Mouse (Mus musculus) left cerebral cortex, postnatal 25 days (tissue): Measurements from ENCODE around the gene Arhgef25. TPM values are rescaled to one million over a fixed set of nuclear protein-coding genes. Genes with fewer than 3 reads are reported as not detected.

ENCODE experiments used
- DNase-seq, 2 experiments: peaks; one replicate each; pipeline ENCODE4 v3.0.0; 2022; ENCODE audit warnings: low spot score in 2 of 2, mixed read lengths in 1 of 2
- intact Hi-C: fragments of 180-260 bp; cut with DNase I; formaldehyde crosslinking; loops from one replicate; pipeline ENCODE4 v1.15.1; 2025
- total RNA-seq, 2 experiments: library from RNA; stranded (reverse); gene quantifications; 2 replicates each; pipeline ENCODE4 v1.2.3; 2021

The Arhgef25 gene
- total RNA-seq, result 100 to 1,000 TPM; 142 to 156 TPM

DNA sequence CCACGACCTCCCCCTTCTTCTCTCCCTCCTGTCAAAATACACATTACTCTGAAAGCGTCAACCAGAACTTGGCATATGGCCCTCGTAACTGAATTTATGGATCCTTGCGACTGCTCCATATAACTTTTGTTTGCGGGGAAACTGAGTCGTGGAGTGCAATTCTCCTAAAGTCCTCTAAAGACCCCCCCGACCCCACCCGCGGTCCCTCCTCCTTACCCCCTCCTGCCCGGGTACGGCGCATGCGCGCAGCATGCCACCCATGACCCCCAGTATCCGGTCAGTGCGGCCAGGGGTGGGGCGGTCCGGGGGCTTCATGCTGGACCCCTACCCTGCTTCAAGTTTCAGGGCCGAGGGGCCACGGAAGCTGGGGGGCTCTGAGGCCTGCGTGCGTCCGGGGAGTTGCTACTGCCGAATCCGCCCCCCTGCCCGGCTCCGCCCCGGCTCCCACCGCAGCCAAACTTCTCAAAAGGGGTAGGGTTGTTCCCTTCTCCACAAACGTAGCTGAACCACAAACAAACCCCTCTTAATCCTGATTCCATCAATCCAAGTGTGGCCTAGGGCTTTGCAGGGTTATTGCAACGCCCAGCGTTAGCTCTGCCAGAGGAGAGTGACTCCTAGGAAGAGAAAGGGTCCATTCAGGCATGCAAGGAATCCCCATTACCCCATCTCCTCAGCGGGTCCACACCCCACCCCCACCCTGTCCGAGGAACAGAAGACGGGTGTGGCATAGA is at the start of gene Arhgef25:
Gene Arhgef25 (minus strand): TSS at position 433 of the 731 bp plus-strand sequence.
- no peak for DNase-seq
- intact Hi-C loops, result no loop called here

DNA sequence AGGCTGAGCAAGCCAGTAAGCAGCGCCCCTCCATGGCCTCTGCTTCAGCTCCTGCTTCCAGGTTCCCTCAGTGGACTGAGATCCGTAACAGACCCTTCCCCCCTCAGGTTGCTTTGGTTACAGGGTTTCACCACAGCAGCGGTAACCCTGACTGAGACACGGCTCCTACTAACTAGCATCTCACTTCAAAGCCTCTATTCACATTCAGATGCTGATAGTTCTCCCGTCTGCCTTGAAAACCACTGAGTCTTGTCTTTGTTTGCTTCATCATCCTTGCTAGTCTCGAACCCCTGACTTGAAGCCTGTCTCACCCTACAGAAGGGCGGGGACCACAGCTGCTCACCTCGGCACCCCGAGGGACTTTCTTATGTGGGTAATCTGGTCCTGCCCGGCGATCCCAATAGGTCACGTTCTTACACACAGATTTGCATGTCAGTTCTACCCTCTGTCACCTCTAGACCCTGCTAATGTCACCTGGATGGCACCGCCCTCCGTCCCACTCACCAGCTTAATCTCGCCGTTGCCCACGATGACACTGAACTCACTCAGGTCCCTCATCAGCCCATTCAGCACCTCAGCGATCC is 48.5 kb upstream of the Arhgef25 start:
- DNase-seq, result no peak
- intact Hi-C loops, result no loop called here

DNA sequence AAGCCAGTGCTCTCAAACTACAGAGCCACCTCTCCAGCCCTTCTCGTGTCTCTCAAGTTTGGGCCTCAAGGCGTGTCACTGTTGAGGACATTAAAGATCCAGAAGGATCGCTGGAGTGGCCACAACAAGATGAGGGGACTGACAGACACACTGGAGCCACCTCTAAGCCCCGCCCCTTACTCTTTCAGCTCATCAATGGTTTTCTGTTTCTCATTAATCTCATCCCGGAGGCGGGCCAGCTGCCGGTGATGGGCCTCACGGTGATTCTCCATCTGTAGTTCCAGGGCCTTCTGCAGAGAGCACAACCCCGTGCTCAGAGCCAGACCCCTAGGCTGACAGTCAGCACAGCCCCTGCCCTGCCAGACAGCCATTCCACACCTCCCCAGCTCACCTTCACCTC is 46.7 kb upstream of the Arhgef25 start:
- no peak for DNase-seq
- intact Hi-C loops, result no loop called here

DNA sequence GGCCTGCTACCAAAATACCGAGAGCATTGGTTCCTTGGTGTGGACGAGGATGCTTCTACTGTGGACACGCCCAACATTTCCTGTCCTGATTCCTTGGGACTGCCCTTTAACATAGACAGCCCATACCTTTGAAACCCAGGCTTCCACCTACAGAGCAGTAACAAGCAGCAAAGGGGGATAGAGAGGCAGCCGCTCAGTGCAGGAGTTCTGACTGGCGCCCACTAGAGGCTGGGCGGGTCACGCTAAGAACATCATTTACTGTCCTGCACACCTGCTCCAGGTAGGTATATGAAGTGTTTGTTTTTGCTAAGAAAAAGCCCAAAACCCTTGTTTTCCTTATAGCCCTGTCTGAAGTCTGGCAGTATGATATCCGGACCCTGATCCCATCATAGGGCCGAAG is 43.3 kb upstream of the Arhgef25 start:
- intact Hi-C loops, result no loop called here
- no peak for DNase-seq

DNA sequence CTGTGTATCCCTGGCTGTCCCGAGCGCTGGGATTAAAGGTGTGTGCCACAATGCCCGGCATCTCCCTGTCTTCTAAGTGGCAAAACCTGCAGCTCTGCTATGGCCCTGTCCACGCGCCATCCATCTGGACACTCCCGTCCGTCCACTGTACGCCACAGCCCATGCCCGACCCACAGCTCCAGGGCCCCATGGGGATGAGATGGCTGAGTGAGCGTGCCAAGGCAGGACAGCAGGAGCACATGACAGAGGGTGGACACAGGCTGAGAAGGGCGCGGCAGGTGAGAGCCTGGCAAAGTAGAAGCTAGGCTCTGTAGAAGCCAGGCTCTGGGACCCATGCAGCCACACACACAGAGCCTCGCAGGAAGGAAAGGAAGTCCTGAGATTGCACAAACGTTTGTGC is 41.9 kb upstream of the Arhgef25 start:
- intact Hi-C loops, result no loop called here
- no peak for DNase-seq

DNA sequence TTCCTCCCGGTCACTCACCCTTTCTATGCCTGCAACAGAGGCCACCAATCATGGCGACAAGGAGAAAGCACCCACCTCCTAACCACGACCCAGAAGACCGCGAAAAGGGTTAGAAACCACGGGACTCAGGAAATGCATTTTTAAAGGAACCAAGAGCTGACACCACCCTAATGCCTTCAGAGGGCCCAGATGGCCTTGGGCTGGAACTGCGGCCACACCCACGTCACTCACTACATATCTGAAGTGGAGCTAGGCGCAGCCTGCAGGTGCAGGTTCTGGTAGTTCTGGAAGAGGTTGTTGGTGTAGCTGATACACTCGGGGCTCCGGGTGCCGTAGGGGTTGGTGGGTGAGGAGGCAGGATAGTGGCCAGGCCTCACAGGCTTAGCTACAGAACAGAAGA is 40.8 kb upstream of the Arhgef25 start:
- intact Hi-C loops, result no loop called here
- DNase-seq, result no peak

DNA sequence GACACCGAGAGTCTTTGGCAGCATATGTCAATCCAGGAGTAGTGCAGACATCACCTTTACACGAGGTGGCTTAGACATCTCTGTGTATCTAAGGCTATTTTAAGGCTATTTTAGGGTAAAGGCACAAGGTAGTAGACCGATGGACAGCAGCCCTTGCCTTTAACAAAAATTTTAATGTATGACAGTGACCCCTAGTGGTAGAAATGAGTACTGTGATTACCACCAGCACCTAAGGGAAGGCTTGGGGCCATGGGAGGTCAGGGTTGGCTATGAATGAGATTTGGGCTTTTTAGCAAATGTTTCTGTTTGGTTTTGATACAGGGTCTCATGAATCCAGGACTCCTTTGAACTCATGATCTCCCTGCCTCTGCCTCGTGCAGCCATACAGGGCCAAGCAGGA is 39.0 kb upstream of the Arhgef25 start:
- DNase-seq, result peak; percentile 61 to 74
- intact Hi-C loops, result loop anchor here (2.0 kb wide), 1 partner anchor 52 kb away; no protein-coding TSS in a partner anchor

DNA sequence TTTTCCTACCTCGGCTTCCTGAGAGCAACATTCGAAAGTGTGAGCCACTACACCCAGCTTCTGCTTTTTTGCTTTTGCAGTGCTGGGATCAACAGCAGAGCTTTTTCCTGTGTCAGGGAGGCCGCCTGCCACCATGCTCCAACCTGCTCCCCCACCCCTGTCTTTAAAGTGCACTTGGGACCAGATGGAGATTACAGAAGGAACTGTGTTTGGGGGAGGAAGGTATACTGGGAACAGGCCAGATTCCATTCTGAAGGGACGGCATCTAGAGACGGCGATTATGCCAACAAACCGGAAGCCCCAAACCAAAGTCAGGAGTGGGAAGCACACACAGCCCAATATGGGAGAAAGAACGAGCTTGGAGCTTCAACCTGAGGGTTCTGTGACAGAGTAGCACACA is 37.3 kb upstream of the Arhgef25 start:
- DNase-seq, result peak in 1 of 2 experiments; percentile 62
- intact Hi-C loops, result loop anchor here (2.0 kb wide), 1 partner anchor 104 kb away; no protein-coding TSS in a partner anchor

DNA sequence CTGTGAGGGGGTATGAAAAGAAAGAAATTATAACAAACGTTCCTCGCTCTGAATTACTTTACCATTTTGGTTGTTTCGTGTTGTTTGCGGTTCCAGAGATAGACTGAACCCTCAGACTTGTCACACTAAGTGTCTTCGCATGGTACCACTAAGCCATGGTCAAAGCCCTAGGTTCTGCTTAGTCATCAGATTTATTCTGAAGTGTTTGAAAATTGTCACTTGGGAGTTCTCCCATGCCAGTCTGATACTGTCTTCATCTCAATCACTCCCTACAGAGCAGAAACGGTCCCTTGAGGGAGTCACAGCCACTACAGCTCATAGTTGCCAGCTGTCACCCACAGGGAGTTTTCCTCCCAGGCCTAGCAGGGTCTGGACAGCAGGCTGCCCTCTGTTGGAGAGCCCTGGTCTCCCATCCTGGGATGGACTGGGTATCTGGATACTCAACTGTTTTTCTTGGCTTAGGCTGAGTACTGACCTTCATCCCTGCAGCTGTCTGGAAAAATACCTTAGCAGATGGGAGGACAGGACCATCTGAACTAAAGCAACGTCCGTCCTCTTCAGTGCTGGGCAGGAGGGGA is 36.5 kb upstream of the Arhgef25 start:
- intact Hi-C loops, result loop anchor here (1.0 to 2.0 kb wide), 2 partner anchors 15 to 104 kb away; partner anchors contain the start of gene Pip4k2c
- no peak for DNase-seq

DNA sequence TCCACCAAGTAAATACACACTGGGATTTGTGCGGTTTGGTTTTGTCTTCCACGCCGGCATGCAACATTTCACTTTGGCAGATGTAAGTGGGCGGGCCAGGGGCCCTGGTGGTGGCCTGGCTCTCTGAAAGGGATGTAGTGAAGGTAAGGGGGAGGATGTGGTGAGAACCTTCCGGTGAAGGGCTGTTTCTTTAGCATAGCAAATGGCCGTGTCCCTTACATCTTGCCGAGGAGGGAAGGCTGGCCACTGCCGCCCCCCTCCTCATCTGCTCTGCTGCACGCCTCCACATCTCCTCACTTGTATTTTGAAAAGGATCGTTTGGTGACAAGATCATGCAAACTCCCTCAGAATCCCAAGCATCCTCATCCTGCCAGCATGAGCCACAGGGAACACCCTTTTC is 35.8 kb upstream of the Arhgef25 start:
- intact Hi-C loops, result loop anchor here (1.0 to 2.0 kb wide), 2 partner anchors 14 to 103 kb away; partner anchors contain the start of gene Pip4k2c
- DNase-seq, result peak; percentile 55 to 84

DNA sequence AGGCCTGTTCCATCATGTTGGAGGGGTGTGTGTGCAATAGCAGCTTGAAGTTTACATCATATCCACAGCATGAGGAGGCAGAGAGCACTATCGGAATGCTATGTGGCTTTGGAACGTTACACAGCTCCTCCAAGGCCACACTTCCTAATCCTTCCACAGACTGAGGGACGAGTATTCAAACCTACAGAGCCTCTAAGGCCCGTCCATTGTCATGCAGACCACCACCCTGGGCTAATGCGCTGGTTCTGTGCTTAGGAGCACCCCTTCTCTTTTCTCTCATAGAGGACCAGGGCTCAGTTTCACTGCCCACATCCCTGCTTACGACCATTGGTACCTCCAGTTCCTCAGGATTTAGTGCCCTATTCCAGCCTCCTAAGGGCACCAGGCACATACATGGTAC is 35.3 kb upstream of the Arhgef25 start:
- no peak for DNase-seq
- intact Hi-C loops, result no loop called here

DNA sequence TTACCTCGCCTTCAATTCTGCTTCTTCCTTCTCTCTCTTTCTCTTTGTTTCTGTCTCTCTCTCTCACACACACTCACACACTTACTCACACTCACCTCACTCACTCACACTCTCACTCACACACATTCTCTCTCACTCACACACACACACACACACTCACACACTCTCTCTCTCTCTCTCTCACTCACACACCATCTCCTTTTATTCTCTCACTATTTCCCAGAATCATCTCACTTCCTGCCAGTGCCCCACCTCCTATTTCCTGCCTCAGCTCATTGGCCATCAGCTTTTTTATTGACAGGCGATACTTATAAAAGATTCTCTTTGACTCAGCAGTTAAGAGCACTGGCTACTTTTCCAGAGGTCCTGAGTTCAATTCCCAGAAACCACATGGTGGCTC is 28.5 kb upstream of the Arhgef25 start:
- DNase-seq, result no peak
- intact Hi-C loops, result no loop called here

DNA sequence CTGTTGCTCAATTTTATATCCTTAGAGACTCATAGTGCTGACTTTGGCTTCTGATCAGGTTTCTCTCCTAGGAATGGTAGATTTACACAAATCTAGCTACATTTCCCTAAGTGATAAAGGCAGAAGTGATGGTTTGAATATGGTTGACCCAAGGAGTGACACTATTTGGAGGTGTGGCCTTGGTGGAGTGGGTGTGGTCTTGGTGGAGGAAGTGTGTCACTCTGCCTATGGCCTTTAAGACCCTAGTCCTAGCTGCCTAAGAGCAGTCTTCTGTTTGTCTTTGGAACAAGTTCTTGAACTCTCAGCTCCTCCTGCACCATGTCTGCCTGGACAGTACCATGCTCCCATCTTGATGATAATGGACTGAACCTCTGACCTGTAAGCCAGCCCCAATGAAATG is 27.3 kb upstream of the Arhgef25 start:
- intact Hi-C loops, result no loop called here

DNA sequence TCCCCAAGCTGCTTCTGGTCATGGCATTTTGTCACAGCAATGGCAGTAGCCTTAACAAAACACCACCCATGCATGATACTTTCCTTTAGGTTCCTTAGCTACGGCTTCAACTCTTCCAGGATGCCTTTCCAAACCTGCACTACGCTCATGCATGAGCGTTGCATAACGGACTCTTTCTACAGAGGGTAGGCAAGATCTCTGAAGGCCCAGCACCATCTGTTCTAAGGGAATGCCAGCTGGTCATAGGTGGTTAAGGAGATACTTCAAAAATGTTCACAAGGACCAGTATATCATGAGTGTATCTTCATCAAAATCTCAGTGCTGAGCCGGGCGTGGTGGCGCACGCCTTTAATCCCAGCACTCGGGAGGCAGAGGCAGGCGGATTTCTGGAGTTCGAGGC is 26.6 kb upstream of the Arhgef25 start:
- intact Hi-C loops, result no loop called here
- peak in 1 of 2 experiments; percentile 87 for DNase-seq

More for the DNA sequence above, 27.3 kb upstream of the Arhgef25 start:
- no peak for DNase-seq

DNA sequence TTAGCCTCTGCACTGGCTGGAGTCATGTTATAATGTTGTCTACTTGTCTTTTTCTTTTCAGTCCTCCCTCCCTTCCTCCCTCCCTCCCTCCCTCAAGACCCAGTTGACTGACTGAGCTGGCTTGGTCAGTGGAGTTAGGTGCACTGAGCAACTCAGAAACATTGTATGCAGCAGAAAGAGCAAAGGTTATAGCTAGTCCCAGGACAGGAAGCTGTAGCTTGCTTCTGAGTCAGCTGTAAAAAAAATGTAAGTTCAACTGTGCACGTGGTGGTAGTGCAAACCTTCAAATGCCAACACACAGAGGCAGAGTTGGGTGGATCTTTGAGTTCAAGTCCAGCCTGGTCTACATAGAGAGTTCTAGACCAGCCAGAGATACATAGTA is 24.5 kb upstream of the Arhgef25 start:
- DNase-seq, result no peak
- intact Hi-C loops, result no loop called here

DNA sequence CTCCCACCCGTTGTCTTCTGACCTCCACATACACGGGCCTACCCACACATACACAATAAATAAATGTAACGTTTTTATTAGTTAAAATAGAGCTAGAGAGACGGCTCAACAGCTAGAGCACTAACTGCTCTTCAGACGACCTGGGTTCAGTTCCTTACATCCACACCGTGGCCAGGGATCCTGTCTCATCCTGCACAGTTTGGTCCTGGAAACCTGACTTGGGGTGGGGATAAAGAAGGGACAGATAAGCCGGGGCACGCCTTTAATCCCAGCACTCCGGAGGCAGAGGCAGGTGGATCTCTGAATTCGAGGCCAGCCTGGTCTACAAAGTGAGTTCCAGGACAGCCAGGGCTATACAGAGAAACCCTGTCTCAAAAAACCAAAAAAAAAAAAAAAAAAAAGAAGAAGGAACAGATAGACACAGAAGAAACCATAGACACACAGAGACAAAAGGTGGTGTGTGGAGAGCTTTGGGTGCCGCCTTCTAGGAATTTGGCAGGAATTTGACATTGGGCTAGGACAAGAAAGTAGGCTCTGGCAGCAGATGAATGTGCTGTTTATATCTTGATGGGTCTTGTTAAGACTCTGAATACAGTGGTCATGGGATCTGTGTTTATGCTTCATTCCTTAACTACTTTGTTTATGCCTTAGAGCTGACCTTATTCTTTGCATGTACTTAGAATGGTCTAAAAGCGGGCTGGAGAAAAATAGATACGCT is 24.0 kb upstream of the Arhgef25 start:
- intact Hi-C loops, result no loop called here
- DNase-seq, result no peak

DNA sequence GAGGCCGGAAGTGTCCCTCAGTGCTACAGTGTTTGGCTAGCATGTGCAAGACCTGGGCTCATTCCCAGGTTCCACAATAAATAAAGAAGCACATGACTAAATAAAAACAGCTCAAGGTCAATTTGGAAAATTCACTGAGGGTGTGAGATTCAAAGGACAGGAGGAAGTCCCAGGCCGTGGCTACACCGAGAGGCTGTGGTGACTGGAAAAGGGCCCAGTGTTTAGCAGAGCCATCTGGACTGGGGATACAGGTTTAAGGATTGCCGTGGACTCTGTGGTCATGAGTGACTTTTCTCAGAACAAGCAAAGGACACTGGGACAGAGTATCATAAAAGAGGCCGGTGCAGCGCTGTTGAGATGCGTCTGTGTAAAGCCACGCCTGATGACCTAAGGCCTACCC is 23.4 kb upstream of the Arhgef25 start:
- no peak for DNase-seq
- intact Hi-C loops, result no loop called here

DNA sequence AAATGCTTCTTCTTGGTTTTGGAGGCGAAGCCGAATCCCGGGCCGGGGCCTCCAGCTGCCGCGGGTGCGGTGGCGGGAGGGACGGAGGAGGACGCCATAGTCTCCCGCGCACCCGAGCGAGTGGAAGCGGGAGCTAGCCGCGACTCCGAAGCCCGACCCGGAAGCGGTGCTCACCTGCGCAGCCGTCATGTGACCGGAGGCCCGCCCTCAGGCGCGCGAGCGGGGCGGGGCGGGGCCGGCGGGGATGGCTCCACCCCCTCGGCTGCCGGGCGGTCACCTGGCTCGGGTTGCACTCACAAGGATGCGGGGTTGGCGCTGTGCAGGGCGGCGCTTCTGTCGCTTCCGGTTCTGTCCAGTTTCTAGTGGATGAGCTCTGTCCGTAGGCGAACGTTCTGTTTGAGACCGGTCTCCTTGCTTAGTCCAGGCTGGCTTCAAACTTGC is 21.6 kb upstream of the Arhgef25 start, which contains the start of gene Pip4k2c:
Gene Pip4k2c (minus strand): TSS at position 172 of the 441 bp plus-strand sequence.
- intact Hi-C loops, result loop anchor here (1.0 kb wide), 1 partner anchor 15 kb away; no protein-coding TSS in a partner anchor
- peak; percentile 92 to 96 for DNase-seq

DNA sequence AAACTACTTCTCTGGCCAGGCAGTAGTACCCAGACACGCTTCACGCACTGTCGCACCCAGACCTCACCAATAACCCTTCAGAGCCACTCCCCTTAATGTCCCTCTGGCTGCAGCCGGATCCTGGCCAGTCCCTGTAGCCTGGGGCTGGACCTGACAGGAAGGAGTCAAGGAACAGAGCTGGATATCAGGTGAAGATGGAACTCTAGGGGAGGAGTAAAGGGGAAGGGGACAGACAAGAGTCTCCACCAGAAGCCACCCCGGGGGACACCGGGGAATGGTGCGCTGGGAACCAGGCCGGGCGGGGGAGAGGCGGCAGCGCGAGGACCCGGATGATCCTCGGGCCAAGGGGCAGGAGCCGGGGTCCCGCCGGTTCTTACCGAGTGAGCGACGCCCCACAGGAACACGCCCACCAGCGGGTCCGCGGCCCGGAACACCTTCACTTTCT is 21.1 kb upstream of the Arhgef25 start:
- no peak for DNase-seq
- intact Hi-C loops, result loop anchor here (1.0 kb wide), 3 partner anchors 15 to 24 kb away; no protein-coding TSS in a partner anchor
